Mouse (Mus musculus): ENCODE measurements around the gene Fuca1.
"Not testable (repeated sequence)": the region's sequence is repeated elsewhere in the genome, so short reads cannot be mapped to it uniquely, and the experiment has no call there.

Fuca1 gene

DNA sequence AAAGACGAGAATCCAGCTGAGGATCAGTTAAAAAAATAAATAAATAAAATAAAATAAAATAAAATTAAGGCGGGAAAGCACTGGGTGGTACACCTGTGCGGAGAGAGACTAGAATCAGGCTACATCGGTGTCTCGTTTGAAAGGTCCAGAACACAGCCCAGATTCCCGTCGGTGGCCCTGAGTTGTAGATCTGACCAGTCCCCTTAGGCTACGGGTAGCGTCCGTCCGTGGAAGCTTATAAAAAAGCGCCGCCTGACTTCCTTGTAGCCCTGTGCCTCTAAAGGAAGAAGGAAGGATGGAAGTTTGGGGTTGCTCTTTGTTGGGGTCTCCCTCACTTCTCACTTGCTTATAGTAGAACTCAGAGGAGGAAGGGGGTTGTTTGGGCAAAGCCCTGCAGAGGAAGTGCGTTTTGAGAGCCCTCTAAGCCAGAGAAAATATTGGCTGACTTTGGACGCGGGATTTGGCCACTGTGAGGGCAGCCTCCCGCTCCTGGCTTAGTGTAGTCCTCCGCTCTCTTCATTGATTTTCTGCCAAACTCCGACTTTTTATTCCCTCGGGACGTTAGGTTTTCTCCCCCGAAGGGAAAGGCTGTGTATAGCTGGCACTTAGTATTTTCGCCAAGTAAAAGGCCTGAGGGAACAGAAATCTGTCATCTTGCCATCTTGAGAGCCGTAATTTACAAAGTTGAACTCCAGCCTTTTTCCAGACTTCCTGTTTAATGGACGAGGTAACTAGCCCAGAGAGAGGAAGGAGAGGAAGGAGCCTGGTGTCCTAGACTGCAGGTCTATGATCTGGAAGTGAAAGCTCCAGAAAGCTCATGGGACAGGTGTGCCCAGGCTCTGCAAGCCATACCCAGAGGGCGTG is 954 bp downstream of the Fuca1 start:
- no peak for ATAC-seq (ENCODE audit: insufficient number of reproducible peaks, low FRiP score, low TSS enrichment)

- no peak for ATAC-seq (ENCODE audit: insufficient number of reproducible peaks, low FRiP score, low TSS enrichment)
Observed at GRCm38 (mm10) chr4:135922190-135922589, 1.7 kb downstream of the Fuca1 start.

DNA sequence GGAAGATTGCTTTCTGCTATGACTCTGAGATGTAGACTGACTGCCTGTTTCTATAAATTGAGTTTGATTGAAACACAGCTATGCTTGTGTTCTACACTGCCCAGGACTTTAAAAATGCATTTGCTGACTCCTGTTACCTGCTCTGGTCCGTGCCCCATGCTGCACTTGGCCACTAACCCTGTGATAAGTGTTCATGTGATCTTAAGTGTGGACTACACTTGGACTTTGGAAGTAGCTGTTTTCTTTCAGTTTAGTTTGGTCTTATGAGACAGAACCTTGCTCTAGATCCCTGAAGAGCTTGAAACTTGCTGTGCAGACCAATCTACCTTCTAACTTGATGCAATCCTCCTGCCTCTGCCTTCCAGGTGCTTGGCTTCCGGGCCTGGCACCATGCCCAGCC is 3.9 kb downstream of the Fuca1 start:
- ATAC-seq (ENCODE audit: insufficient number of reproducible peaks, low FRiP score, low TSS enrichment): no peak

DNA sequence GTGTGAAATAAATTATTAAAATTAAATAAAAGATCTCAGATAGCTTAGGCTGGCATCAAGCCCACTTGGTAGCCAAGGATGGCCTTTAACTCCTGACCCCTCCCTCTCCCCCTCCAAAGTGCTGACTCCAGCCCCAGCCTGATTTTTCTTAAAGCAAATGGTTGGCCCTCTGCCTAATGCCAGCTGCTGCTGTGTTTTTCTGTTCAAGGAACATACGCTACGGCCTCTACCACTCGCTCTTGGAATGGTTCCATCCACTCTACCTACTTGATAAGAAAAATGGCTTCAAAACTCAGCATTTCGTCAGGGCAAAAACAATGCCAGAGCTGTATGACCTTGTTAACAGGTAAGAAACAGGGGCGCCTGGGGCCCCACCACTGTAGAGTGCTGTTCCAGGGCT is 4.8 kb downstream of the Fuca1 start:
- ATAC-seq (ENCODE audit: insufficient number of reproducible peaks, low FRiP score, low TSS enrichment): no peak

GRCm38 (mm10) chr4:135926195-135926808 is 5.8 kb downstream of the Fuca1 start:
- no peak for ATAC-seq (ENCODE audit: insufficient number of reproducible peaks, low FRiP score, low TSS enrichment)

- ATAC-seq (ENCODE audit: insufficient number of reproducible peaks, low FRiP score, low TSS enrichment): no peak
Observed at GRCm38 (mm10) chr4:135926861-135927260, 6.3 kb downstream of the Fuca1 start.

DNA sequence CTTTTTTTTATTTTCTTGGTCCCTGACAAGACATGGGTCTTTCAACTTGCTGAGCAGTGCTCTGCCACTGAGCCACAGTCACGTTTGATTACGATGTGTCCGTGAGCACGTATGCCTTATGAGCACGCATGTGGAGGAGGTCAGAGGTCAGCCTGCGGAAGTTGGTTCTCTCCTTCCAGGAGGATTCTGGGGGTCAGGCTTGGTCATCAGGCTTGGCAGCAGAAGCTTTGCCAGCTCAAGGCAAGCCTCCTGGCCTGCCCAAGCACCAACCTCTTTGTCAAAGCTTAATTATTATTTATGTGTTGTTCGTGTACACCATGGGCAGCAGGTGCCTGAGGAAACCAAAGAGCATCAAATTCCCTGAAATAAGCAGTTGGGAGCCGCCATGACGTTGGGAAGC is 7.8 kb downstream of the Fuca1 start:
- no peak for ATAC-seq (ENCODE audit: insufficient number of reproducible peaks, low FRiP score, low TSS enrichment)

GRCm38 (mm10) chr4:135929405-135929804 is 8.9 kb downstream of the Fuca1 start:
- ATAC-seq (ENCODE audit: insufficient number of reproducible peaks, low FRiP score, low TSS enrichment): no peak

DNA sequence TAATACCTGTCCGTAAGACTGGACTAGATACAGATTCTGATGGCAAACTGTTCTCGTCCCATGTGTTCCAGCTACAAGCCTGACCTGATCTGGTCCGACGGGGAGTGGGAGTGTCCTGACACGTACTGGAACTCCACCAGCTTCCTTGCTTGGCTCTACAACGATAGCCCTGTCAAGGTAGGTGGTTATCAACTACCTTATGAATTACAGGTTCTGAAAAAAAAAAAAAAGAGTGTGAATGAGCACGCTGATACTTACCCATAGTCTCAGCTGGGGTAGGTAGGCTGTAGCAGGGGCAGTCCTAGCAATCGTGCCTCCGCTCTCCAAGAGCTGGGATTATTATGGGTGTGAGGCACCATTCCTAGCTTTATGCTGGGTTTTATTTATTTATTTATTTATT is 9.3 kb downstream of the Fuca1 start:
- no peak for ATAC-seq (ENCODE audit: insufficient number of reproducible peaks, low FRiP score, low TSS enrichment)

DNA sequence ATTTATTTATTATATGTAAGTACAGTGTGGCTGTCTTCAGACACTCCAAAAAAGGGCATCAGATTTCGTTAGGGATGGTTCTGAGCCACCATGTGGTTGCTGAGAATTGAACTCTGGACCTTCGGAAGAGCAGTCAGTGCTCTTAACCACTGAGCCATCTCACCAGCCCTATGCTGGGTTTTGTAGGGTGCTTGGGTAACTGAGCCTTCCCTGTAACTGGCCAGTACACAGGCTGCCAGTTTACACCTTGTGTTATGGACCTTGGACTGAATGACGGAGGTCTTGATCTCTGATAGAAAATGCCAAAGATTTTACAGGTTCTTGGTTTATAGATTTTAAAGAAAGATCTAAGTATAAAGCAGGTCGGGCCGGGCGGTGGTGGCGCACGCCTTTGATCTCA is 9.7 kb downstream of the Fuca1 start:
- ATAC-seq (ENCODE audit: insufficient number of reproducible peaks, low FRiP score, low TSS enrichment): no peak

- no peak for ATAC-seq (ENCODE audit: insufficient number of reproducible peaks, low FRiP score, low TSS enrichment)
Observed at GRCm38 (mm10) chr4:135931832-135932231, 11.3 kb downstream of the Fuca1 start.

DNA sequence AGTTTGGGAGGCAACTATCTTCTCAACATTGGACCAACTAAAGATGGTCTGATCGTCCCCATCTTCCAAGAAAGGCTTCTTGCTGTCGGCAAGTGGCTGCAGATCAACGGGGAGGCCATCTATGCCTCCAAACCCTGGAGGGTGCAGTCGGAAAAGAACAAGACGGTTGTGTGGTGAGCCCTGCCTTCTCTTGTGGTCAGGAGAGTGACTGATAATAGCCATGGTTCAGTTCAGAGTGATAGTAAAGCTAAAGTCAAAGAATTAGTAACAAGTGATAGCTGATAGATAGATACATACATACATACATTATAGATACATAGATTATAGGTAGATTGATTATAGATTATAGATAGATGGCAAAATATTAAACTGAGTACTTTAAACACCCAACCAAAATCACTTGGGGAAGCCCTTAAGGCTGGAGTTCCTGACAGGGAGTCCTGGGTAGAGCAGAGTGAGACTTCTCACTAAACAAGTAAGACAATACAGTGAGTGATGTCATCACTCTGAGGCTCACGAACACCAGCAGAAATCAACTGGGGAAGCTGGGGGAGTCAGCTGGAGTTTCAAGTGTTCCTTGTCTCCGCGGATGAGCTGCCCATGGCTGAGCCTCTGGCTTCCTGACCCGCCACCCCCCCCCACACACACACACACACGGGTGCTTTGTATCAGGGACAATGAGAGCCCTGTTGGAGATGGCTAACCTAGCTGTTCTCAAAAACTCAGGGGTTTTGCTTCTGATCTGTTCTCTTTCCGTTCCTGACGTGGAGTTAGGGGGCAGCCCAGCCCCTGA is 14.4 kb downstream of the Fuca1 start:
- no peak for ATAC-seq (ENCODE audit: insufficient number of reproducible peaks, low FRiP score, low TSS enrichment)

- ATAC-seq (ENCODE audit: insufficient number of reproducible peaks, low FRiP score, low TSS enrichment): no peak
Observed at GRCm38 (mm10) chr4:135935502-135935901, 15.0 kb downstream of the Fuca1 start.

- no peak for ATAC-seq (ENCODE audit: insufficient number of reproducible peaks, low FRiP score, low TSS enrichment)
Observed at GRCm38 (mm10) chr4:135938858-135939257, 18.3 kb downstream of the Fuca1 start.

- not testable (repeated sequence) for ATAC-seq (ENCODE audit: insufficient number of reproducible peaks, low FRiP score, low TSS enrichment)
Observed at GRCm38 (mm10) chr4:135941026-135941425, 20.5 kb downstream of the Fuca1 start.

GRCm38 (mm10) chr4:135942193-135942592 is 21.7 kb downstream of the Fuca1 start:
- ATAC-seq (ENCODE audit: insufficient number of reproducible peaks, low FRiP score, low TSS enrichment): no peak

GRCm38 (mm10) chr4:135943389-135943788 is 22.9 kb downstream of the Fuca1 start:
- ATAC-seq (ENCODE audit: insufficient number of reproducible peaks, low FRiP score, low TSS enrichment): no peak

GRCm38 (mm10) chr4:135945706-135946105 is 25.2 kb downstream of the Fuca1 start:
- no peak for ATAC-seq (ENCODE audit: insufficient number of reproducible peaks, low FRiP score, low TSS enrichment)

DNA sequence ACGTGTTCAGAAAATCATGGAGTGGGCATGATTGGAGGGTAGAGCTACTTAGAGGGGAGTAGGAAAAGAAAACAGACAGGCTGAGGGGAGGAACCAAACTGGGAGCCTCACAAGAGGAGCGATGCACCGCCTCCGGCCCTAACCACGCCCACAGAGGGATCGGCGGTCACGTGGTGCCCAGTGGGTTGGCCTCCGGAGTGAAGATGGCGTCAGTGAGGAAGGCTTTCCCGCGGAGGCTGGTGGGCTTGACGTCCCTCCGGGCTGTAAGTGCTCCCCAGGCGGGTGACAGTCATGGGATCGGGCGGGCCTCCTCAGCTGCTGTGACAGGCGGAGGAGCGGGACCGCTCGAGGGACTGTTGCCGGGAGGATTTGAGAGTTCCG is 25.7 kb downstream of the Fuca1 start, which contains the start of gene Hmgcl:
Gene Hmgcl (plus strand): TSS at position 171 of the 381 bp plus-strand sequence.
- ATAC-seq (ENCODE audit: insufficient number of reproducible peaks, low FRiP score, low TSS enrichment): peak; percentile 74; the same call in 1 of the 2 replicates

- ATAC-seq (ENCODE audit: insufficient number of reproducible peaks, low FRiP score, low TSS enrichment): no peak
Observed at GRCm38 (mm10) chr4:135946659-135947301, 26.2 kb downstream of the Fuca1 start.

DNA sequence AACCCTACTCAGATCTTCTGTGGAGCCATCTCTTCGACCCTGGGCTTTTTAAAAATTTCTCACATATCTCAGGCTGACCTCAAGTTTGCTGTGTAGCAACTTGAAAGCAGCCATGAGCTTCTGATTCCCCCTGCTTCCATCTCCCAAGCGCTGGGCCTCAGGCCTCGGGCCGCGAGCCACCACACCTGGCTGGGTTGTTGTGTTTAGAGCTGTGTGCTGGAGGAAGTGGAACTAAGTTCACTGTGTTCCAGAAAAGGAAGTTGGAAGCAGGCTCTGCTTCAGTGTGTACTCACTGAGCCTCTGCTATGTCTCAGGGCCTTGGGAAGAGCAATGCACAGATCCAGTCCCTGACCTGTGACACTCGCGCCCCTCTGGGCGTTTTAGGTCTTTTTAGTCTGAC is 27.6 kb downstream of the Fuca1 start:
- no peak for ATAC-seq (ENCODE audit: insufficient number of reproducible peaks, low FRiP score, low TSS enrichment)
